Mouse (Mus musculus) ES-E14 (cell line): ENCODE measurements around the gene Ucp3. TPM values are rescaled to one million over a fixed set of nuclear protein-coding genes. Genes with fewer than 3 reads are reported as not detected.
A peak's percentile ranks its signal among the peaks of the same experiment; 100 is the strongest.

Source experiments
- DNase-seq: peaks from one replicate; pipeline ENCODE4 v3.0.0-alpha.2; 2013; ENCODE audit warnings: low read depth, low spot score
- H3K27ac ChIP-seq: 2 replicates; pipeline ENCODE4 v1.5.1; 2012; ENCODE audit warnings: low read depth, mild to moderate bottlenecking, low read length, moderate library complexity, mixed read lengths; ENCODE audit not compliant: poor library complexity, insufficient read depth, severe bottlenecking
- H3K36me3 ChIP-seq: 2 replicates; pipeline ENCODE4 v1.6.1; 2012; ENCODE audit warnings: mild to moderate bottlenecking, low read length, moderate library complexity, mixed read lengths; ENCODE audit not compliant: control insufficient read depth, poor library complexity, insufficient read depth, severe bottlenecking
- H3K4me1 ChIP-seq, 2 experiments: fragments of 150-350 bp in 1 of 2; sonication (generic) in 1 of 2; 2 replicates each; pipeline ENCODE4 v1.6.1; 2012; ENCODE audit warnings: low read length in 2 of 2, mild to moderate bottlenecking in 1 of 2, mixed read lengths in 1 of 2; ENCODE audit not compliant: control insufficient read depth in 2 of 2, insufficient read depth in 2 of 2, poor library complexity in 1 of 2
- H3K4me3 ChIP-seq, 2 experiments: fragments of 150-350 bp in 1 of 2; sonication (generic) in 1 of 2; 2 replicates each; pipeline ENCODE4 v1.5.1; 2012; ENCODE audit warnings: low read length in 2 of 2, low read depth in 1 of 2, mild to moderate bottlenecking in 1 of 2, mixed read lengths in 1 of 2; ENCODE audit not compliant: insufficient read depth in 1 of 2, poor library complexity in 1 of 2, severe bottlenecking in 1 of 2
- H3K9ac ChIP-seq: 2 replicates; pipeline ENCODE4 v1.6.1; 2012; ENCODE audit warnings: low read depth, mild to moderate bottlenecking, low read length, mixed read lengths; ENCODE audit not compliant: poor library complexity, insufficient read depth, severe bottlenecking
- H3K9me3 ChIP-seq: fragments of 150-350 bp; sonication (generic); 2 replicates; pipeline ENCODE4 v1.6.1; 2012; ENCODE audit warnings: low read depth, mild to moderate bottlenecking, low read length; ENCODE audit not compliant: control insufficient read depth, insufficient read depth
- CHD2 ChIP-seq: IDR thresholded peaks from 2 replicates; pipeline ENCODE4 v1.6.1; 2014; ENCODE audit warnings: mild to moderate bottlenecking, low read depth, low read length, inconsistent platforms
- HCFC1 ChIP-seq: IDR thresholded peaks from 2 replicates; pipeline ENCODE4 v1.6.1; 2012; ENCODE audit warnings: low read length, inconsistent platforms, borderline replicate concordance; ENCODE audit not compliant: insufficient read depth
- MAFK ChIP-seq: IDR thresholded peaks from 2 replicates; pipeline ENCODE4 v1.6.1; 2014; ENCODE audit warnings: mild to moderate bottlenecking, low read depth, low read length, inconsistent platforms; ENCODE audit not compliant: insufficient read depth
- ZC3H11A ChIP-seq: IDR thresholded peaks from 2 replicates; pipeline ENCODE4 v1.6.1; 2012; ENCODE audit warnings: low read depth, mild to moderate bottlenecking, inconsistent platforms, low read length, borderline replicate concordance
- ZNF384 ChIP-seq: IDR thresholded peaks from 2 replicates; pipeline ENCODE4 v1.6.1; 2012; ENCODE audit warnings: low read depth, low read length, inconsistent platforms
- in situ Hi-C, 2 experiments: fragments of 600-800 bp; cut with MboI; formaldehyde crosslinking; loops; one replicate each; pipeline ENCODE4 v1.15.1; 2025; ENCODE audit warnings: low sequenced_read_pairs in 2 of 2, inconsistent platforms in 1 of 2; ENCODE audit not compliant: unreplicated experiment in 2 of 2
- total RNA-seq: library from RNA; depleted of rRNA; stranded (reverse); fragments of 300-350 nt; gene quantifications from 2 replicates; pipeline ENCODE4 v1.2.3, GENCODE M21; 2012; rRNA removed

Gene Ucp3
- not detected in 2 replicates for total RNA-seq

DNA sequence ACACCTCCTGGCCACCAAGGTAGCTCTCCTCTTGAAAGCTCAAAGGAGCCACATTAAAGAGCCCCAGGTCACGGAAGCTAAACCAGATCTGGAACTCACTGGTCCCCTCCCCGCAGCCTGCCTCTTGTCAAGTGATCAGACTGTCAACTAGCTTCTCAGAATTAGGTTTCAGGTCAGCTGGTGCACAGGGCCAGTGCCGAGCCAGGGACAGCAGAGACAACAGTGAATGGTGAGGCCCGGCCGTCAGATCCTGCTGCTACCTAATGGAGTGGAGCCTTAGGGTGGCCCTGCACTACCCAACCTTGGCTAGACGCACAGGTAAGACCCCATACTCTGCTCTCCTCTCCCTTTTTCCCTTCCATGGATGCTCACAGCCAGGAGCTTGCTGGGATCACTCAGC, at the start of gene Ucp3:
Ucp3 (plus strand) TSS at position 214 of the 400 bp plus-strand sequence.
- H3K9ac ChIP-seq, result no peak within 1 kb of the TSS
- H3K27ac ChIP-seq, result no peak within 1 kb of the TSS
- no peaks in the 10 kb centered on the region for H3K9me3 ChIP-seq

GRCm38 (mm10) chr7:100425795-100426194, 47.0 kb upstream of the Ucp3 start:
- no peak overlapping the region for H3K4me3 ChIP-seq
- H3K36me3 ChIP-seq, result peaks cover 9% of the 10 kb centered on the region
- DNase-seq, result no peak
- peaks cover 0 to 5% of the 10 kb centered on the region in 2 experiments; a peak in 1 of 4 replicates for H3K4me1 ChIP-seq
- H3K9ac ChIP-seq, result no peak overlapping the region
- no peak for TF ChIP-seq HCFC1
- TF ChIP-seq ZC3H11A, result no peak
- TF ChIP-seq CHD2, result no peak
- no peak for TF ChIP-seq ZNF384
- TF ChIP-seq MAFK, result no peak
- H3K9me3 ChIP-seq, result no peaks in the 10 kb centered on the region
- in situ Hi-C loops, result no loop called here
- no peak overlapping the region for H3K27ac ChIP-seq

More for the DNA sequence above, at the start of gene Ucp3:
- H3K4me3 ChIP-seq, result no peak within 1 kb of the TSS
- TF ChIP-seq ZNF384, result no peak
- TF ChIP-seq HCFC1, result no peak
- no peak for TF ChIP-seq MAFK
- TF ChIP-seq ZC3H11A, result no peak
- in situ Hi-C loops, result no loop called here
- peaks cover 3% of the 10 kb centered on the region; the same call in 1 of the 2 replicates for H3K36me3 ChIP-seq
- DNase-seq, result no peak
- 0 out of 4 replicates have a peak, but pooled peaks cover 0 to 2% of the 10 kb centered on the region in 2 experiments for H3K4me1 ChIP-seq

DNA sequence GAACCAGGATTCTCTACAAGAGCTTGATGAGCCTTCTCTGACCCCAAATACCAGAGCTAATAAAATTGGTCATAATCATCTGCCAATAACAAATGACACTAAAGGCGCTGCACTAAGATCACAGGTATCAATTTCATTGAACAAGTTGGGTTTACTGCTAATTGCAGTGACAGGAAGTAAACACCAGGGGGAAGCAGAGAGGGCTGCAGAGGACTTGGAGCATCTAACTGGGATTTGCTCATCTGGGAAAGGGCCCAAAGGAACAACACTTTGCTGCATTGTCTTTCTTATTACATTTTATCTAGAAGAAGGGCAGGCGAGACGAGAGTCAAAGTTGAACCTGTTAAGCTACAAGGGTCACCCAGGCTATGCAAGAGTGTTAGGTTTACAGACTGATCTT, 43.7 kb upstream of the Ucp3 start:
- Histone ChIP-seq H3K36me3 (peaks cover 17% of the 10 kb centered on the region; the same call in 1 of the 2 replicates), H3K9ac (no peak overlapping the region), H3K4me1 (peaks cover 5 to 6% of the 10 kb centered on the region in 2 experiments; a peak in 2 of 4 replicates), H3K4me3 (no peak overlapping the region), H3K9me3 (no peaks in the 10 kb centered on the region), H3K27ac (no peak overlapping the region)
- in situ Hi-C loops, result no loop called here
- peak; percentile 39 for DNase-seq
- TF ChIP-seq ZC3H11A, result peak; percentile 45; the same call in 1 of the 2 replicates
- no peak for TF ChIP-seq ZNF384

- peaks cover 5 to 6% of the 10 kb centered on the region in 2 experiments; a peak in 2 of 4 replicates for H3K4me1 ChIP-seq
- H3K36me3 ChIP-seq, result peaks cover 17% of the 10 kb centered on the region; the same call in 1 of the 2 replicates
- no peak overlapping the region for H3K27ac ChIP-seq
- H3K4me3 ChIP-seq, result no peak overlapping the region
- in situ Hi-C loops, result no loop called here
- no peaks in the 10 kb centered on the region for H3K9me3 ChIP-seq
- TF ChIP-seq MAFK, result no peak
- no peak for TF ChIP-seq CHD2
- TF ChIP-seq HCFC1, result no peak
- TF ChIP-seq ZC3H11A, result no peak
- TF ChIP-seq ZNF384, result no peak
- H3K9ac ChIP-seq, result no peak overlapping the region
- DNase-seq, result no peak
Observed at GRCm38 (mm10) chr7:100429911-100430310, 42.9 kb upstream of the Ucp3 start.

- in situ Hi-C loops, result no loop called here
- no peak overlapping the region for H3K27ac ChIP-seq
- H3K36me3 ChIP-seq, result peaks cover 14% of the 10 kb centered on the region; the same call in 1 of the 2 replicates
- H3K4me3 ChIP-seq, result no peak overlapping the region
- no peak for DNase-seq
- H3K4me1 ChIP-seq, result peaks cover 5 to 6% of the 10 kb centered on the region in 2 experiments; a peak in 2 of 4 replicates
- TF ChIP-seq HCFC1 (no peak), CHD2 (no peak), ZNF384 (no peak)
- H3K9me3 ChIP-seq, result no peaks in the 10 kb centered on the region
- H3K9ac ChIP-seq, result no peak overlapping the region
Observed at GRCm38 (mm10) chr7:100431103-100431502, 41.7 kb upstream of the Ucp3 start.
